Mouse (Mus musculus): ENCODE results near the gene St8sia1. TPM values are rescaled to one million over a fixed set of nuclear protein-coding genes. Genes with fewer than 3 reads are reported as not detected.

St8sia1 gene
- polyA plus RNA-seq, 1 experiment, result 1.9 TPM

DNA sequence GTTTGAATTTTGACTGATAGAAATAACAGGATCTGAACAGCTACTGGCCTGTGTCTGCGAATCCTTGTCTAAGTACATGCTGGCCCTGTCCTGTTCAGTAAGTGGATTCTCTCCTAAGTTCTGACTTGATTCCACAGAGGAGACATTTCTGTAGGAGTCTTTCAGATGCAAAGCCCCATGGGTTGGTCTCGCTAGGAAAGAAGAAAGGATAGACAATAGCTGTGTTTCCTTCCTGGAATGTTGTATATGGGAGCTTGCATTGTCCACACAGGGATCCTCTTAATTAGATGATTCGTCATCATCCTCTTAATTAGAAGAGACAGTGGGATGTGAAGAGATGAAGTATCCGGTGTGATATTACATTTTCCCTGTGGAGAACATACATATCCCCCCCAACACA is 117.4 kb downstream of the St8sia1 start:
- no peak for DNase-seq (ENCODE audit: low read depth in 1 of 2, low spot score in 2 of 2)
- Histone ChIP-seq H3K4me3 (ENCODE audit: extremely low read depth, insufficient read depth, insufficient read length) (no peak overlapping the region), H3K4me1 (ENCODE audit: control insufficient read depth, insufficient read depth, insufficient read length) (no peaks in the 10 kb centered on the region), H3K27ac (ENCODE audit: insufficient read depth, low read length) (no peak overlapping the region), H3K36me3 (ENCODE audit: control insufficient read depth, insufficient read depth, low read length) (no peaks in the 10 kb centered on the region), H3K27me3 (ENCODE audit: control insufficient read depth, insufficient read depth, low read length) (no peaks in the 10 kb centered on the region)
- TF ChIP-seq CTCF (IDR thresholded peaks at IDR 0.05; ENCODE audit: extremely low read depth, insufficient read depth, insufficient read length, insufficient replicate concordance) (no peak), POLR2A (IDR thresholded peaks at IDR 0.05; ENCODE audit: low read depth, low read length) (no peak)
- 93% methylated on average over 4 of the region's 4 CpGs for WGBS

DNA sequence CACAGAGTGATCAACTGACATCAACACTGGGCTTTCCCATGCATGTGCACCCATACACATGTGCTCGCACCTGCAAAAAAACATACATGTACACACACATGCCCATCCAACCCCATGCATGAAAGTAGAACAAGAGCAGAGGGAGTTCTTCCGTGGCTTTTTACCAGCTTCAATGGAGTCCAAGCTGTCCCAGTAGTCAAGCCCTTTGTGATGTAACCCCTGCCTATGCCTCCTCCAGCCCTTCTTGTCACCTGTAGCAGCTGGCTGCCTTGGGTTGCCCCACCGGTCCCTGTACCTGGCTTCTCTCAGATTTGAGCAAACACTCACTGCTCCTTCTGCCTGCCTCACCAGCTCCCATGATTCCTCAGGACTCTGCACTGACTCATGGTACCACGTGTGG is 119.2 kb downstream of the St8sia1 start:
- no peak for TF ChIP-seq POLR2A (IDR thresholded peaks at IDR 0.05; ENCODE audit: low read depth, low read length)
- no peak for TF ChIP-seq CTCF (IDR thresholded peaks at IDR 0.05; ENCODE audit: extremely low read depth, insufficient read depth, insufficient read length, insufficient replicate concordance)
- H3K36me3 ChIP-seq (ENCODE audit: control insufficient read depth, insufficient read depth, low read length), result no peaks in the 10 kb centered on the region
- no peaks in the 10 kb centered on the region for H3K4me1 ChIP-seq (ENCODE audit: control insufficient read depth, insufficient read depth, insufficient read length)
- no peak for DNase-seq (ENCODE audit: low read depth in 1 of 2, low spot score in 2 of 2)
- no peak overlapping the region for H3K4me3 ChIP-seq (ENCODE audit: extremely low read depth, insufficient read depth, insufficient read length)
- WGBS, result 89% methylated on average over 4 of the region's 4 CpGs
- no peaks in the 10 kb centered on the region for H3K27me3 ChIP-seq (ENCODE audit: control insufficient read depth, insufficient read depth, low read length)
- no peak overlapping the region for H3K27ac ChIP-seq (ENCODE audit: insufficient read depth, low read length)

DNA sequence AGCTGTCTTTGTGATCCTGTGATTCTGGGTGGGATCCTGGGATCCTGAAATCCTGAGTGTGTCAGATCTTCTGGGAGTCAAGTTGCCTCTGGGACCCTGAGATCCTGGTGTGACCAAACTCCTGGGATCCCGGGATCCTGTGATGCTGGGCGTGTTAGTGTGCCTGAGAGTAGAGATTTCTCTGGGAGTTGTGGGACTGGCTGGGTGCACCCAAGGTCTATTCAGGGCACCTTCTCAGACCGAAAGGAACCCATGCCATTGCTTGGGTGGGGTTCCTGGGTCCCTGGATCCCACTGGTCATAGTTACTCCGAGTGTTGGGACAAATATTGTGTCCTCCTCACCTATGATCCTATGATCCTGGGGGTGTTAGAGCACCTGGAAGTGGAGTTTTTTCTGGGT is 120.2 kb downstream of the St8sia1 start:
- Histone ChIP-seq H3K4me3 (ENCODE audit: extremely low read depth, insufficient read depth, insufficient read length) (no peak overlapping the region), H3K36me3 (ENCODE audit: control insufficient read depth, insufficient read depth, low read length) (no peaks in the 10 kb centered on the region), H3K27ac (ENCODE audit: insufficient read depth, low read length) (no peak overlapping the region), H3K4me1 (ENCODE audit: control insufficient read depth, insufficient read depth, insufficient read length) (no peaks in the 10 kb centered on the region), H3K27me3 (ENCODE audit: control insufficient read depth, insufficient read depth, low read length) (no peaks in the 10 kb centered on the region)
- WGBS, result 85% methylated on average over 4 of the region's 4 CpGs
- DNase-seq (ENCODE audit: low read depth in 1 of 2, low spot score in 2 of 2), result no peak
- no peak for TF ChIP-seq POLR2A (IDR thresholded peaks at IDR 0.05; ENCODE audit: low read depth, low read length)
- TF ChIP-seq CTCF (IDR thresholded peaks at IDR 0.05; ENCODE audit: extremely low read depth, insufficient read depth, insufficient read length, insufficient replicate concordance), result no peak

DNA sequence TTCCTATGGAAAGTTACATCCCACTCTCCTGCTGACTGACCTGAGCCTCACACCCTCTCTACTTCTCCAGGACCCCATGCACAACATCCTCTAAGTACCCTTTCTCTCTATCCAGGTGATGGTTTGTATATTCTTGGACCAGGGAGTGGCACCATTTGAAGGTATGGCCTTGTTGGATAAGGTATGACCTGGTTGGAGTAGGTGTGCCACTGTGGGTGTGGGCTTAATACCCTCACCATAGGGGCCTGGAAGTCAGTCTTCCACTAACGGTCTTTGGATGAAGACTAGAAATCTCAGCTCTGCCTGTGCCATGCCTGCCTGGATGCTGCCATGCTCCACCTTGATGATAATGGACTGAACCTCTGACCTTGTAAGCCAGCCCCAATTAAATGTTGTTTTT is 125.8 kb downstream of the St8sia1 start:
- DNase-seq (ENCODE audit: low read depth in 1 of 2, low spot score in 2 of 2), result no peak
- no peaks in the 10 kb centered on the region for H3K36me3 ChIP-seq (ENCODE audit: control insufficient read depth, insufficient read depth, low read length)
- TF ChIP-seq CTCF (IDR thresholded peaks at IDR 0.05; ENCODE audit: extremely low read depth, insufficient read depth, insufficient read length, insufficient replicate concordance) (no peak), POLR2A (IDR thresholded peaks at IDR 0.05; ENCODE audit: low read depth, low read length) (no peak)
- 94% methylated on average over 1 of the region's 1 CpGs for WGBS
- H3K4me3 ChIP-seq (ENCODE audit: extremely low read depth, insufficient read depth, insufficient read length), result no peak overlapping the region
- H3K27ac ChIP-seq (ENCODE audit: insufficient read depth, low read length), result no peak overlapping the region
- no peaks in the 10 kb centered on the region for H3K27me3 ChIP-seq (ENCODE audit: control insufficient read depth, insufficient read depth, low read length)
- H3K4me1 ChIP-seq (ENCODE audit: control insufficient read depth, insufficient read depth, insufficient read length), result no peaks in the 10 kb centered on the region

DNA sequence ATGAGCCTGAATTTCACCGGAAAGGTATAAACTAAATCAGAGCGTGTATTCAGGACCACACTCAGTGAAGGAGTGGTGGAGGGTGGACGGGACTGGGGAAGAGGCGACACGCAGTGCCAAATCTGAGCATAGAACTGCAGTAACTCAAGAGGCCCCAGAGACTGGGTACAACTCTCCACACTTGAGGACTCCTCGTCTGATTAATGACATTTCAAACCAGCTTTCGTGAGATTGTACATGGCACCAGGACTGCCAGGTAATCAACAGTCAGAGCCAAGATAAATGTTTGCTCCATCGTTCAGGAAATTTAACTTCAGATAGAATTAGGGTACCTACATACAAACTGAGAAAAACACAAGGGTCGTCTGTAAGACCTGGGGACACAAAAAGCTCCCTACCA is 126.9 kb downstream of the St8sia1 start:
- H3K27me3 ChIP-seq (ENCODE audit: control insufficient read depth, insufficient read depth, low read length), result no peaks in the 10 kb centered on the region
- DNase-seq (ENCODE audit: low read depth in 1 of 2, low spot score in 2 of 2), result no peak
- H3K36me3 ChIP-seq (ENCODE audit: control insufficient read depth, insufficient read depth, low read length), result no peaks in the 10 kb centered on the region
- H3K27ac ChIP-seq (ENCODE audit: insufficient read depth, low read length), result no peak overlapping the region
- H3K4me1 ChIP-seq (ENCODE audit: control insufficient read depth, insufficient read depth, insufficient read length), result no peaks in the 10 kb centered on the region
- 86% methylated on average over 9 of the region's 9 CpGs for WGBS
- H3K4me3 ChIP-seq (ENCODE audit: extremely low read depth, insufficient read depth, insufficient read length), result no peak overlapping the region
- TF ChIP-seq POLR2A (IDR thresholded peaks at IDR 0.05; ENCODE audit: low read depth, low read length), result no peak
- no peak for TF ChIP-seq CTCF (IDR thresholded peaks at IDR 0.05; ENCODE audit: extremely low read depth, insufficient read depth, insufficient read length, insufficient replicate concordance)

DNA sequence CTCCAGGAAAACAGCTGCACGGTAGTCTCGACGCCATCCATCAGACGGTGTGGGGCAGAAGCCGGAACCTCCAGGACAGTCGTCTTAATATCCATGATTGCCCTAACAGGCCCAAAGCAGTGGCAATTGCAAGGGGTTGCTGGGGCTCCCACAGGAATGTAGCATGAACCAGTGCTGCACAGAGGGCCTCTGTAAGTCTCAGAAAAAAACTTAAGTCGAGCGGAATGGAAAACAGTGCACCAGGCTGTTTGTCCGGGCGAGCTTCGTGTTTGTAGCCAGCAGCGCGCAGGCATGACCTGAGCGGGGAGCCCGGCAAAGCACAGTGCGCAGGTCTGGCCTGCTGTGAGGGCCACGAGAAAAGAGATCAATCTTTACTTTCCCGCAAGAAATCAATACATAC is 128.5 kb downstream of the St8sia1 start:
- DNase-seq (ENCODE audit: low read depth in 1 of 2, low spot score in 2 of 2), result no peak
- WGBS, result 89% methylated on average over 18 of the region's 18 CpGs
- Histone ChIP-seq H3K27me3 (ENCODE audit: control insufficient read depth, insufficient read depth, low read length) (no peaks in the 10 kb centered on the region), H3K36me3 (ENCODE audit: control insufficient read depth, insufficient read depth, low read length) (no peaks in the 10 kb centered on the region), H3K27ac (ENCODE audit: insufficient read depth, low read length) (no peak overlapping the region), H3K4me3 (ENCODE audit: extremely low read depth, insufficient read depth, insufficient read length) (no peak overlapping the region), H3K4me1 (ENCODE audit: control insufficient read depth, insufficient read depth, insufficient read length) (peaks cover 2% of the 10 kb centered on the region; the same call in 1 of the 2 replicates)
- TF ChIP-seq CTCF (IDR thresholded peaks at IDR 0.05; ENCODE audit: extremely low read depth, insufficient read depth, insufficient read length, insufficient replicate concordance) (no peak), POLR2A (IDR thresholded peaks at IDR 0.05; ENCODE audit: low read depth, low read length) (no peak)

DNA sequence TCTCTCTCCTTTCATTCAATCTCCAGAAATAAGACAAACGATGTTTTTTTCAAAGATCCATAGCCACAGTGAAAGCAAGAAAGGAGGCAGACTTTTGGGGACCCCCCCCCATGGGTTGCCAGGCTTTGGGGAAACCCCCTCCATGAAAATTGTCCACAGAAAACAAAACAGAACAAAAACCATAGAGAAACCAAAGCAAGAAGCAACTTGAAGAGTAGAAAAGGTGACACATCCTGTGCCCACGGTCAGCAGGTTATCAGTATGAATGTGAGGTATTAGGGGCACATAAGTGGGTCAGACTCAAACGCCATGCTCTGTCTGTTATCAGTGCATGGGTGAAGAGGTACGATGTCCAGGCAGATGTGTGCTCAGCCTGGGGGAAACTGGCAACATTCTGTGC is 129.3 kb downstream of the St8sia1 start:
- no peak overlapping the region for H3K4me3 ChIP-seq (ENCODE audit: extremely low read depth, insufficient read depth, insufficient read length)
- DNase-seq (ENCODE audit: low read depth in 1 of 2, low spot score in 2 of 2), result no peak
- WGBS, result 83% methylated on average over 4 of the region's 4 CpGs
- no peak for TF ChIP-seq POLR2A (IDR thresholded peaks at IDR 0.05; ENCODE audit: low read depth, low read length)
- no peak for TF ChIP-seq CTCF (IDR thresholded peaks at IDR 0.05; ENCODE audit: extremely low read depth, insufficient read depth, insufficient read length, insufficient replicate concordance)
- no peaks in the 10 kb centered on the region for H3K27me3 ChIP-seq (ENCODE audit: control insufficient read depth, insufficient read depth, low read length)
- H3K36me3 ChIP-seq (ENCODE audit: control insufficient read depth, insufficient read depth, low read length), result no peaks in the 10 kb centered on the region
- peaks cover 2% of the 10 kb centered on the region; the same call in 1 of the 2 replicates for H3K4me1 ChIP-seq (ENCODE audit: control insufficient read depth, insufficient read depth, insufficient read length)
- H3K27ac ChIP-seq (ENCODE audit: insufficient read depth, low read length), result no peak overlapping the region

Data from spleen, adult 2 months (tissue).